Mouse (Mus musculus) hindbrain, embryonic 14.5 days (tissue): ENCODE data around the gene Pomgnt1. TPM values are rescaled to one million over a fixed set of nuclear protein-coding genes. Genes with fewer than 3 reads are reported as not detected.

Source experiments
- ATAC-seq: fragments of 200-750 bp; cut with Nextera tagmentation; 2 replicates; pipeline ENCODE4 v1.8.0; 2017; ENCODE audit warnings: moderate number of reproducible peaks, mild to moderate bottlenecking, moderate TSS enrichment, moderate library complexity; ENCODE audit not compliant: low FRiP score
- DNase-seq: peaks from one replicate; pipeline ENCODE4 v3.0.0-alpha.2; 2015; ENCODE audit warnings: low spot score
- H3K27ac ChIP-seq: fragments of 300-500 bp; sonication (generic); 2 replicates; pipeline ENCODE4 v1.5.1; 2014; ENCODE audit warnings: mild to moderate bottlenecking, moderate library complexity
- H3K27me3 ChIP-seq: fragments of 300-500 bp; sonication (generic); 2 replicates; pipeline ENCODE4 v1.6.1; 2014; ENCODE audit warnings: mild to moderate bottlenecking, low read length, mixed read lengths; ENCODE audit not compliant: control insufficient read depth, insufficient read depth
- H3K36me3 ChIP-seq: fragments of 300-500 bp; sonication (generic); replicated peaks from 2 replicates; pipeline ENCODE4 v1.6.1; 2014; ENCODE audit not compliant: control insufficient read depth, insufficient read depth
- H3K4me1 ChIP-seq: fragments of 300-500 bp; sonication (generic); replicated peaks from 2 replicates; pipeline ENCODE4 v1.6.1; 2014; ENCODE audit warnings: antibody characterized with exemption, low read length, mixed read lengths; ENCODE audit not compliant: control insufficient read depth, insufficient read depth
- H3K4me2 ChIP-seq: fragments of 300-500 bp; sonication (generic); replicated peaks from 2 replicates; pipeline ENCODE4 v1.6.1; 2014; ENCODE audit warnings: mild to moderate bottlenecking, moderate library complexity
- H3K4me3 ChIP-seq: fragments of 300-500 bp; sonication (generic); replicated peaks from 2 replicates; pipeline ENCODE4 v1.5.1; 2014; ENCODE audit warnings: mild to moderate bottlenecking, low read length
- H3K9ac ChIP-seq: fragments of 300-500 bp; sonication (generic); 2 replicates; pipeline ENCODE4 v1.6.1; 2014
- H3K9me3 ChIP-seq: fragments of 300-500 bp; sonication (generic); 2 replicates; pipeline ENCODE4 v1.6.1; 2016; ENCODE audit warnings: low read length; ENCODE audit not compliant: control insufficient read depth
- WGBS: fragments of 180-500 bp; shearing (Covaris S2); extraction: QIAGEN DNeasy Blood & Tissue Kit; methylation state at CpG from one replicate; pipeline ENCODE4 v1.1.7; 2014; 5-methylcytosine and 5-hydroxymethylcytosine counted together
- polyA plus RNA-seq: library from polyadenylated mRNA; unstranded; fragments of >200 nt; fragmentation: Nextera tagmentation; extraction: Ambion mirVana; gene quantifications from 2 replicates; pipeline ENCODE4 v1.2.1, GENCODE M21; 2014

The Pomgnt1 gene
- polyA plus RNA-seq, 1 experiment from 2014 or later = 72.1 TPM

DNA sequence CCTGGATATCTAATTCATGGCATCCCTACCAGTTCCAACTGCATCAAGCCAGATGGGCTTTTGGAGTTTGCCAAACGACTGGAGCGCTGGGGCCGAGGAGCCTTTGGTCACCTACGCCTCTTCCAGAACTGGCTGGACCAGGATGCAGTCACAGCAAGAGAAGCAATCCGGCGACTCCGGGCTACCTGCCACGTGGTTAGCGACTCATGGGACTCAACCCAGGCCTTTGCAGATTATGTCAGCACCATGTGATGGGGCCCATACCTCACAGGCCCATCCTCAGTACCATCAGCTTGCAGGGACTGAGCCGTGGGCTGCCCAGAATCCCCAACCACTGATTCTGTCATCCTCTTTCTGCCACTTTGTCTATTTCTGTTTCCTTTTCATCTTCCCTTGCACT, 27.3 kb upstream of the Pomgnt1 start:
- WGBS = 93% methylated on average over 10 of the region's 10 CpGs
- H3K4me1 ChIP-seq = no peaks in the 10 kb centered on the region
- peaks cover 88% of the 10 kb centered on the region for H3K36me3 ChIP-seq
- no peak for DNase-seq
- H3K27ac ChIP-seq = no peak overlapping the region
- no peak overlapping the region for H3K4me3 ChIP-seq
- H3K9ac ChIP-seq = no peak overlapping the region
- no peaks in the 10 kb centered on the region for H3K9me3 ChIP-seq
- ATAC-seq = no peak
- H3K27me3 ChIP-seq = no peaks in the 10 kb centered on the region
- H3K4me2 ChIP-seq = no peak overlapping the region

DNA sequence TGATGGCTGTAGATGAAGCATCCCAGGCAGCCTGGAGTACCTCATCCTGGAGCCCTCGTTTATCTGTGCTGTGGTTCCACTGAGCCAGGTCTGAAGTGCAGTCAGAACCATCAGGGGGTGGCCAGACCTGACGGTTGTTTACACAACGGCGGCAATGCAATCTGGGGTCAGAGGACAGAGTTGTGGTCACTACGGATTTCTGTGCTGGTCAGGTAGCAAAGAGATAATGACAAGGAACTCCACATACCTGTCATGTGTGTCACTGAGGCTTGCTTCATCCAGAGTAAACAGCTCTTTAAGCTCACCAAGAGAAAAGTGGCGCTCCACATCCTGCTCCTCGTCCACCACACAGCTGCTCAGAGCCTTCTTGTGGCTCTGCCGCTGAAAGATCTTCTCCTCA, 26.4 kb upstream of the Pomgnt1 start:
- no peak overlapping the region for H3K4me3 ChIP-seq
- H3K27me3 ChIP-seq = no peaks in the 10 kb centered on the region
- no peak overlapping the region for H3K27ac ChIP-seq
- no peak overlapping the region for H3K9ac ChIP-seq
- H3K4me2 ChIP-seq = no peak overlapping the region
- ATAC-seq (no peak), DNase-seq (no peak)
- peaks cover 79% of the 10 kb centered on the region for H3K36me3 ChIP-seq
- no peaks in the 10 kb centered on the region for H3K9me3 ChIP-seq
- WGBS = 88% methylated on average over 8 of the region's 8 CpGs
- no peaks in the 10 kb centered on the region for H3K4me1 ChIP-seq

DNA sequence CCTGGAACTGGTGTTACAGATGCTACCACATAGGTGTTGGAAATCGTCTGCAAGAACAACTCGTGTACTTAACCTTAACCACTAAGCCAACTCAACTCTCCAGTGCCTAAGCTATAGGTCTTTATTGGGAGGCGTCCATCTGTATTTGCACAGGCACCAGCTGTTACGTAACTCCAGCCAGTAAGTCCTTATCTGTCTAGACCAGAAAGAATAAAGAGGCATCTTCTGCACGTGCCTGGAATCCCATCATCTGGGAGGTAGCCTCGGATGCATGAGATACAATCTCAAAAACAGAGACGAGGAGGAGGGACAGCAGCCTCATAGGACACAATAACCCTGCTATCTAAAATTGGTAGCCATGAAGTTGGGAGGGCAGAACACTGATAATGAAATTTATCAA, 22.7 kb upstream of the Pomgnt1 start:
- Histone ChIP-seq H3K9ac (no peak overlapping the region), H3K36me3 (peaks cover 41% of the 10 kb centered on the region), H3K4me1 (no peaks in the 10 kb centered on the region), H3K4me3 (no peak overlapping the region), H3K9me3 (no peaks in the 10 kb centered on the region), H3K27ac (no peak overlapping the region), H3K27me3 (no peaks in the 10 kb centered on the region), H3K4me2 (no peak overlapping the region)
- DNase-seq (no peak), ATAC-seq (no peak)
- 90% methylated on average over 7 of the region's 7 CpGs for WGBS

DNA sequence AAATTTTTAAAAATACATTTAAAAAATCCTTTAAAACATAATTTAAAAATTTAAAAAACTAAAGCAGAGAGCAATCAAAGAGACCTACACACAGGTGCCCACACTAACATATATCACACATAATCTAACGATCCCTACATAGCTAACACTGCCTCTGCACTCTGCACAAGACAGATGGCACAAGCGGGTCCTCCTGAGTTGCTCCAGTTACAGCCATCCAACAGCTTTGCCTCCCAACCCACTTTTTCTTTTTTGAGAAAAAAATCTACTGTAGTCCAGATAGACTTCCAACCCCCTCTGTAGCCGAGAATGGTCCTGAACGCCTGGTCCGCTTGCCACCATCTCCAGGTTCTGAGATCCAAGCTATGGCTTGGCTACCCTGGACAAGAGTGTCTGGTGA, 18.4 kb upstream of the Pomgnt1 start:
- Histone ChIP-seq H3K9me3 (no peaks in the 10 kb centered on the region), H3K4me2 (no peak overlapping the region), H3K9ac (no peak overlapping the region), H3K4me1 (no peaks in the 10 kb centered on the region), H3K4me3 (no peak overlapping the region), H3K27ac (no peak overlapping the region), H3K36me3 (0 out of 2 replicates have a peak, but pooled peaks cover 3% of the 10 kb centered on the region), H3K27me3 (no peaks in the 10 kb centered on the region)
- ATAC-seq (no peak), DNase-seq (no peak)
- 95% methylated on average over 5 of the region's 5 CpGs for WGBS

DNA sequence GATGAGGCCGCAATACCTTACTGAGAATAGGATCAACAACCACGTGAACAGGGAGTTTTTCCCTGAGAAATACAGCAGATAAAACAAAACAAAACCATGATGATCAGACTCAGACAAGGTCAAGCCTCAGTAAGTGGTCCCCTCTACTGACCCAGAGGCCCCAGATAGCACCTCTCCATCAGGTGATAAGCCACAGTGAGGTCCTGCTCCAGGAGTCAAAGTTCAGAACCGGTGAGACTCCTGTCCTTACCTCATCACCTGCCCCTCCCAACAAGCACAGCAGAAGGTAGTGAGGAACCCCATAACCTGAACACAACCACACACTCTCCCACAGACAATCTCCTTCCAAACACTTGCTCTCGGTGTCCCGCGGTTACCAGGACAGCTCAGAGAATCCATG, 12.9 kb upstream of the Pomgnt1 start:
- no peak for ATAC-seq
- Histone ChIP-seq H3K4me3 (no peak overlapping the region), H3K36me3 (0 out of 2 replicates have a peak, but pooled peaks cover 3% of the 10 kb centered on the region), H3K27me3 (no peaks in the 10 kb centered on the region), H3K4me1 (no peaks in the 10 kb centered on the region), H3K27ac (no peak overlapping the region), H3K9me3 (no peaks in the 10 kb centered on the region), H3K4me2 (no peak overlapping the region), H3K9ac (no peak overlapping the region)
- DNase-seq = no peak
- WGBS = 98% methylated on average over 6 of the region's 6 CpGs

DNA sequence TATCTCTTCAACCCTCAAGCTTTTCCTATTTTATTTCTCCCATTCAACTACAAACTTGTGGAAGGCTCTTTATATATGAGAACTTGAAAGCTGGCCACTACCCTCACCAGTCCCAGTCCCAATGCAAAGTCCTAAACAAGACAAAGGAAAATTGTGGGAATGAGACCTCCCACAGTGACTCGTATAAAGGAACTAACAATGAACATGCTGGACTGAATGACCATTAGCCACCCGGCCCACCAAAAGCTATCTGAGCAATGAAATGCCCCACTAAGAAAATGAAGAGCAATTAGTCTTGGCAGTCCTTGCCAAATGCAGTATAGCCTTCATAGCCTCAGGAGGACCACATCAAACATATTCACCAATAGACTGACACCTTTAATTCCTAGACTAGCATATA, 12.2 kb upstream of the Pomgnt1 start:
- 54% methylated on average over 2 of the region's 2 CpGs for WGBS
- Histone ChIP-seq H3K36me3 (0 out of 2 replicates have a peak, but pooled peaks cover 3% of the 10 kb centered on the region), H3K27ac (no peak overlapping the region), H3K27me3 (no peaks in the 10 kb centered on the region), H3K4me2 (no peak overlapping the region), H3K9me3 (no peaks in the 10 kb centered on the region), H3K4me1 (no peaks in the 10 kb centered on the region), H3K4me3 (no peak overlapping the region), H3K9ac (no peak overlapping the region)
- DNase-seq (no peak), ATAC-seq (no peak)

DNA sequence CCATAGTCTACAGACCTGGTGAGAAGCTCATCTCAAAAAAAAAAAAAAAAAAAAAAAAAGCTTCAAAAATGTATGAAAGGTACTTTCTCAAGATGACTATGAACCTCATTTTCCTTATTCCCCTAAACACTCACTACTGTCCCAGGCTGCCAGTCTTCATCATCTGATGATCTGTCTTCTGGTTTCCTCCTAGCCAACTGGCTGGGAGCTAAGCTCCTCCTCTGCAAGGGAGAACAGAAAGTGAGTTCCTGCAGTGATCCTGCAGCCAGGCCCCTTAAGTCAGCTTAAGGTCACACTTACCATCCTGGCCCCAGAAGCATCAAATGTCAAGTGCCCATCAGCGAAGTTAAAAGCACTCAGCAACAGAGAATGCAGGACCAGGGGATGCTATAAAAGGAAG, 878 bp upstream of the Pomgnt1 start:
- no peak for ATAC-seq
- Histone ChIP-seq H3K4me2 (peak overlapping the region; percentile 67), H3K9ac (no peak overlapping the region), H3K27me3 (no peaks in the 10 kb centered on the region), H3K36me3 (no peaks in the 10 kb centered on the region), H3K27ac (no peak overlapping the region), H3K4me1 (peaks cover 7% of the 10 kb centered on the region; the same call in 1 of the 2 replicates), H3K9me3 (no peaks in the 10 kb centered on the region), H3K4me3 (peak overlapping the region; percentile 46)
- 3% methylated on average over 1 of the region's 1 CpGs for WGBS
- DNase-seq = no peak

DNA sequence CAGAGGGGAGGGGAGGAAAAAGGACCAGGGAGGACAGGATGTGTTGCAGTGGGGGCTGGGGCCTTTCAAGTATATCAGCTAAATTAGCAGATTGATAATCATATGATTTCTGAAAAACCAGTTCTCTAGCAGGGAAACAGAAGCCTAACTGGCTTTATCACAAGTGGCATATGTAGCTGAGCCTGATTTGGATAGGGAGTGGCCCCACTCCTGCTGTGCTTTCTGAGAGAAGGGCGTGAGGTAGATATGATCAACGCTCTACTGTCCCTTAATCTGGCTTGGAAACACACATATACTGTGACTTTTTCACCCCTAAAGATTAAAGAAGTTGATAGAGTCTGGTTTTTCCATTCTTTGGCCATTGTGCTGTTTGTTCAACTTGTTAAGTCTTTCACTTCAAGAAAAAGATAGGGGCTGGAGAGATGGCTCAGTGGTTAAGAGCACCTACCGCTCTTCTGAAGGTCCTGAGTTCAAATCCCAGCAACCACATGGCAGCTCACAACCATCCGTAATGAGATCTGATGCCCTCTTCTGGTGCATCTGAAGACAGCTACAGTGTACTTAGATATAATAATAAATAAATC, 2.3 kb downstream of the Pomgnt1 start:
- WGBS = 96% methylated on average over 4 of the region's 4 CpGs
- peaks cover 7% of the 10 kb centered on the region; the same call in 1 of the 2 replicates for H3K4me1 ChIP-seq

DNA sequence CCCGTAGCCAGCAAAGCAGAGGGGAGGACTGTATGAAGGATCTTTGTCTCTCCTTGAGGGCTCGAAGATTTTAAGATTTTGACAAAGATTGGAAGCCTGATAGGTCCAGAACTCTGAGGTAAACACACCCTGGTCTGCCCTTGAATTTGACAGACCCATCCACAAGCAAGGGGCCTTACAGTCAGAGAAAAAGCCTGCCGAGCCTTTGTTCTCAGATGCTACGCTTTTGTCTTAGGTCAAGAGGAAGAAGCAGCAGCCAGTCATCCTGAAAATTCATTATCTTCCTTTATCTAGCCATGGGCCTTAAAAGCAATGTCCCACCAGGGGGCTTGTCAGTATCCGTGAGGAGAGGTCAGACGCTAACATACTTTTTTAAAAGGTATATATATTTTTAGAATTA, 4.3 kb downstream of the Pomgnt1 start:
- H3K4me2 ChIP-seq = no peak overlapping the region
- 52% methylated on average over 6 of the region's 6 CpGs for whole genome bisulfite sequencing
- no peak overlapping the region for H3K27ac ChIP-seq
- no peaks in the 10 kb centered on the region for H3K9me3 ChIP-seq
- peaks cover 7% of the 10 kb centered on the region; the same call in 1 of the 2 replicates for H3K4me1 ChIP-seq
- H3K27me3 ChIP-seq = no peaks in the 10 kb centered on the region
- H3K36me3 ChIP-seq = no peaks in the 10 kb centered on the region
- DNase-seq = no peak
- no peak overlapping the region for H3K9ac ChIP-seq
- ATAC-seq = no peak
- H3K4me3 ChIP-seq = no peak overlapping the region

More for the DNA sequence above, 2.3 kb downstream of the Pomgnt1 start:
- no peak overlapping the region for H3K27ac ChIP-seq
- no peaks in the 10 kb centered on the region for H3K27me3 ChIP-seq
- no peak overlapping the region for H3K4me2 ChIP-seq
- ATAC-seq (no peak), DNase-seq (no peak)
- H3K4me3 ChIP-seq = no peak overlapping the region
- no peaks in the 10 kb centered on the region for H3K36me3 ChIP-seq
- no peak overlapping the region for H3K9ac ChIP-seq
- no peaks in the 10 kb centered on the region for H3K9me3 ChIP-seq

DNA sequence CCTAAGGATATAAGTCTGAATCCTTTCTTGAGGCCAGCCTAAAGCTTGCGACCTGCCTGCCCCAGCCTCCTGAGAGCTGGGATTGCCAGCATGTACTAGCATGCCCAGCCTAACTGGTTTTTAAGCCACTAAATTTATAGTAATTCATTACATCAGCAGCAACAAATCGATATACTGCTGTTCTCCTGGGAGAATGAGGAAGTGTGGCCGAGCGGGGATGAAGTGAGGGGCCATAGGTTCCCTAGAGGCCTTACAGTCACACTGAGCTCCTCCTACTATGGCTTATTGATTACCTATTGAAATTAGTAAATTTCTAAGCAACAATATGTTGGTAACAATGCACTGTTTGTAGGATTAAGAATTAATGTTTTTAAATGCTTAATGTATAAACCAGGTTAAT, 9.5 kb downstream of the Pomgnt1 start:
- Histone ChIP-seq H3K27me3 (no peaks in the 10 kb centered on the region), H3K9ac (no peak overlapping the region), H3K4me3 (no peak overlapping the region), H3K4me1 (no peaks in the 10 kb centered on the region), H3K4me2 (no peak overlapping the region), H3K27ac (no peak overlapping the region), H3K9me3 (no peaks in the 10 kb centered on the region), H3K36me3 (no peaks in the 10 kb centered on the region)
- WGBS = 85% methylated on average over 4 of the region's 4 CpGs
- ATAC-seq (no peak), DNase-seq (no peak)
